Mouse (Mus musculus): ENCODE results near the gene Dapk2.

DNA sequence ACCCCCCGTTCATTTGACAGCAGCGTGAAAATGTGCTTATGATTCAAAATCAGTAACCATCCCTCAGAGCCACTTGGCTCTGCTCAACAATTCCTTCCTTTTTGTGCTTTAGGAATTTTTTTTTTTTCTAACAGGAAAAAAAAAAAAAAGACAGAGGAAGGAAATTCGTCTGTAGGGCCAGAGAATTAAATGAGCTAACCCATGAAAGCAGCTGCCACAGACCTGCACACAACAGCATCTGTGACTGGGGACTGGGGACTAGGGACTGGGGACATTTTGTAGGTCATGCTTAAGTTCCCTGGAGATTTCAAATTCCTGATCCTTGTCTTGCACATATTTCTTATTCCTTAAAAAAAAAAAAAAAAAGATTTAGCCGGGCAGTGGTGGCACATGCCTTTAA lies 53.4 kb downstream of the Dapk2 start:
- no peak for TF ChIP-seq CTCF (IDR thresholded peaks at IDR 0.05; ENCODE audit: low read depth, low read length)
- TF ChIP-seq POLR2AphosphoS5 (IDR thresholded peaks at IDR 0.05; ENCODE audit: insufficient replicate concordance, low read depth, low read length) = no peak

Data from G1E (cell line).